In genomic region chr2:174328926-174329662, GRCm38 (mm10) we compare ENCODE assay signal across 8 mouse cellular contexts. TPM values are rescaled to one million over a fixed set of nuclear protein-coding genes. Genes with fewer than 3 reads are reported as not detected.
DNase-seq lines count a peak whose midpoint lies in the region; ATAC-seq and TF ChIP-seq lines count a peak whose summit lies in the region.

No protein-coding gene starts in this region.

- peak; percentile 24 for ATAC-seq in kidney, embryonic 16.5 days (ENCODE audit: low FRiP score, low TSS enrichment)
- peak; percentile 5; the same call in 1 of the 2 replicates for ATAC-seq in stomach, embryonic 15.5 days (ENCODE audit: insufficient read depth, low FRiP score, low read depth)

- H3K4me2 ChIP-seq in kidney, embryonic 16.5 days (replicated peaks; ENCODE audit: low read depth, low read length), result peak overlapping the region; percentile 60
- H3K4me2 ChIP-seq in stomach, embryonic 15.5 days, result peak overlapping the region; percentile 74

- H3K4me1 ChIP-seq in bone marrow, adult 2 months (ENCODE audit: control insufficient read depth, insufficient read depth, low read length), result peaks cover 2% of the 10 kb centered on the region
- H3K4me1 ChIP-seq in kidney, embryonic 16.5 days (ENCODE audit: insufficient read depth, low read length), result peaks cover 36% of the 10 kb centered on the region
- H3K4me1 ChIP-seq in megakaryocyte, embryonic 14.5 days, result peaks cover 29% of the 10 kb centered on the region
- peaks cover 14% of the 10 kb centered on the region for H3K4me1 ChIP-seq in stomach, embryonic 15.5 days

- TF ChIP-seq CTCF in bone marrow, adult 2 months (IDR thresholded peaks at IDR 0.05; ENCODE audit: control insufficient read depth, insufficient read depth, low read length), result no peak

- peaks cover 11% of the 10 kb centered on the region for H3K9me3 ChIP-seq in kidney, embryonic 16.5 days (ENCODE audit: low read length)
- H3K9me3 ChIP-seq in megakaryocyte, embryonic 14.5 days, result peaks cover 9% of the 10 kb centered on the region
- no peaks in the 10 kb centered on the region for H3K9me3 ChIP-seq in stomach, embryonic 15.5 days

- H3K36me3 ChIP-seq in kidney, embryonic 16.5 days (ENCODE audit: insufficient read depth, low read length), result 0 out of 2 replicates have a peak, but pooled peaks cover 2% of the 10 kb centered on the region
- H3K36me3 ChIP-seq in megakaryocyte, embryonic 14.5 days (replicated peaks; ENCODE audit: low read length), result peaks cover 16% of the 10 kb centered on the region
- no peaks in the 10 kb centered on the region for H3K36me3 ChIP-seq in stomach, embryonic 15.5 days

- TF ChIP-seq POLR2A in bone marrow, adult 2 months (IDR thresholded peaks at IDR 0.05; ENCODE audit: borderline replicate concordance, control insufficient read depth, low read depth, low read length), result peak; percentile 26; the same call in 1 of the 2 replicates

- DNase-seq in right cerebral cortex, postnatal 10 days (ENCODE audit: low spot score in 2 of 2), result peak; percentile 54 to 62
- DNase-seq in right cerebral cortex, postnatal 36 days (ENCODE audit: low spot score in 2 of 2), result no peak
- peak; percentile 40 for DNase-seq in gastrocnemius, postnatal 25 days
- no peak for DNase-seq in urinary bladder, postnatal 25 days (ENCODE audit: low spot score)

- H3K27ac ChIP-seq in bone marrow, adult 2 months (ENCODE audit: control insufficient read depth, insufficient read depth, low read depth, low read length, poor library complexity), result peak overlapping the region; percentile 98
- H3K27ac ChIP-seq in kidney, embryonic 16.5 days (ENCODE audit: low read length), result peak overlapping the region; percentile 99
- peak overlapping the region; percentile 98 for H3K27ac ChIP-seq in stomach, embryonic 15.5 days

- H3K9ac ChIP-seq in kidney, embryonic 16.5 days (replicated peaks; ENCODE audit: low read length), result peak overlapping the region; percentile 99
- peak overlapping the region; percentile 97; the same call in 1 of the 2 replicates for H3K9ac ChIP-seq in stomach, embryonic 15.5 days

- H3K27me3 ChIP-seq in kidney, embryonic 16.5 days (ENCODE audit: insufficient read depth, low read length), result no peaks in the 10 kb centered on the region
- no peaks in the 10 kb centered on the region for H3K27me3 ChIP-seq in megakaryocyte, embryonic 14.5 days (replicated peaks)
- H3K27me3 ChIP-seq in stomach, embryonic 15.5 days (replicated peaks), result no peaks in the 10 kb centered on the region

- peak overlapping the region; percentile 90 for H3K4me3 ChIP-seq in bone marrow, adult 2 months (replicated peaks; ENCODE audit: control insufficient read depth, low read depth, low read length)
- H3K4me3 ChIP-seq in kidney, embryonic 16.5 days (ENCODE audit: low read length), result peak overlapping the region; percentile 99
- peak overlapping the region; percentile 97 for H3K4me3 ChIP-seq in megakaryocyte, embryonic 14.5 days (replicated peaks)
- H3K4me3 ChIP-seq in stomach, embryonic 15.5 days (replicated peaks), result peak overlapping the region; percentile 95

- 30% methylated on average over 58 of the region's 58 CpGs for WGBS in bone marrow, adult 2 months
- WGBS in kidney, embryonic 16.5 days, result 40% methylated on average over 52 of the region's 58 CpGs
- WGBS in stomach, embryonic 15.5 days, result 39% methylated on average over 58 of the region's 58 CpGs

RNA-seq across cellular contexts. Expression of gene Gm20721, which starts 17.4 kb away (rescaled TPM):
- polyA plus RNA-seq in bone marrow, adult 2 months (2011; ENCODE audit: insufficient read depth, insufficient read length, low replicate concordance, missing spikeins), result 0.66 TPM in 1 of 2 replicates, not detected in the other
- 1 to 10 TPM; 2.2 to 2.9 TPM for total RNA-seq in gastrocnemius, postnatal 25 days (2021)
- 18.2 and 28.2 TPM in 2 replicates for polyA plus RNA-seq in kidney, embryonic 16.5 days (2015; fragmentation: Nextera tagmentation; extraction: Ambion mirVana)
- 0.57 TPM in 1 of 2 replicates, not detected in the other for polyA plus RNA-seq in megakaryocyte, embryonic 14.5 days (2012; ENCODE audit: insufficient read depth, low replicate concordance)
- 37.5 and 62.9 TPM in 2 replicates for polyA plus RNA-seq in stomach, embryonic 15.5 days (2015; fragmentation: Nextera tagmentation; extraction: Ambion mirVana)

RNA-seq across cellular contexts. Expression of gene Gnas, which starts 45.0 kb away (rescaled TPM):
- polyA plus RNA-seq in bone marrow, adult 2 months (2011; ENCODE audit: insufficient read depth, insufficient read length, low replicate concordance, missing spikeins), result 159 and 173 TPM in 2 replicates
- 1,000 to 10,000 TPM; 1,372 to 1,510 TPM for total RNA-seq in gastrocnemius, postnatal 25 days (2021)
- polyA plus RNA-seq in kidney, embryonic 16.5 days (2015; fragmentation: Nextera tagmentation; extraction: Ambion mirVana), result 743 and 1,325 TPM in 2 replicates
- 1,157 and 1,276 TPM in 2 replicates for polyA plus RNA-seq in megakaryocyte, embryonic 14.5 days (2012; ENCODE audit: insufficient read depth, low replicate concordance)
- 1,615 and 1,630 TPM in 2 replicates for polyA plus RNA-seq in stomach, embryonic 15.5 days (2015; fragmentation: Nextera tagmentation; extraction: Ambion mirVana)

Comparison
In these comparisons a context has a peak if more than half of its experiments do, and no peak if none do; other contexts are left out.
1. DNase-seq: peak in right cerebral cortex, postnatal 10 days (2 of 2) and gastrocnemius, postnatal 25 days (single experiment); none in right cerebral cortex, postnatal 36 days (0 of 2) and urinary bladder, postnatal 25 days (single experiment).
2. RNA of gene Gm20721, which starts 17.4 kb away (polyA plus RNA-seq): 37.5 to 62.9 TPM in stomach, embryonic 15.5 days and 18.2 to 28.2 TPM in kidney, embryonic 16.5 days; 0.66 TPM in bone marrow, adult 2 months and 0.57 TPM in megakaryocyte, embryonic 14.5 days; every median in the first group is over 10 times any median in the second.
3. Peak in every context shown above with its lines, with median percentiles within 50 percentile points of each other: H3K27ac ChIP-seq and H3K4me3 ChIP-seq.